Mouse (Mus musculus) adrenal gland, adult 8-10 months (tissue): Measurements from ENCODE around the gene Gm26602. TPM values are rescaled to one million over a fixed set of nuclear protein-coding genes. Genes with fewer than 3 reads are reported as not detected.

Experiments used
- DNase-seq: peaks from one replicate; pipeline ENCODE4 v3.0.0; 2022
- total RNA-seq, 4 experiments: library from RNA; stranded (reverse); gene quantifications; 2 replicates each; pipeline ENCODE4 v1.2.4; 2022

The Gm26602 gene
- total RNA-seq, 4 experiments from 2014 or later = not detected

- DNase-seq = no peak
Observed at GRCm38 (mm10) chr10:79917532-79918100, 7.0 kb downstream of the Gm26602 start.

GRCm38 (mm10) chr10:79918231-79919078 lies 7.8 kb downstream of the Gm26602 start:
- no peak for DNase-seq

GRCm38 (mm10) chr10:79919251-79919849 lies 8.7 kb downstream of the Gm26602 start:
- no peak for DNase-seq

GRCm38 (mm10) chr10:79920056-79920890 lies 9.6 kb downstream of the Gm26602 start:
- no peak for DNase-seq

GRCm38 (mm10) chr10:79920958-79921535 lies 10.4 kb downstream of the Gm26602 start, which contains the start of gene R3hdm4:
R3hdm4 (minus strand) TSS chr10:79921208.
- no peak for DNase-seq

GRCm38 (mm10) chr10:79921572-79921971 lies 10.9 kb downstream of the Gm26602 start:
- no peak for DNase-seq

- peak; percentile 85 for DNase-seq
Observed at GRCm38 (mm10) chr10:79924998-79925784, 14.5 kb downstream of the Gm26602 start.

- no peak for DNase-seq
Observed at GRCm38 (mm10) chr10:79925785-79926490, 15.3 kb downstream of the Gm26602 start.

- DNase-seq = peak; percentile 80
Observed at GRCm38 (mm10) chr10:79926491-79927323, 16.1 kb downstream of the Gm26602 start, which contains the start of gene Arid3a. Arid3a (plus strand) TSS chr10:79927043.

GRCm38 (mm10) chr10:79927324-79928029 lies 16.8 kb downstream of the Gm26602 start:
- DNase-seq = no peak

GRCm38 (mm10) chr10:79928030-79928694 lies 17.5 kb downstream of the Gm26602 start:
- no peak for DNase-seq

GRCm38 (mm10) chr10:79928907-79929701 lies 18.4 kb downstream of the Gm26602 start:
- DNase-seq = no peak

GRCm38 (mm10) chr10:79929967-79930825 lies 19.5 kb downstream of the Gm26602 start:
- no peak for DNase-seq

- DNase-seq = no peak
Observed at GRCm38 (mm10) chr10:79930826-79931186, 20.1 kb downstream of the Gm26602 start.

GRCm38 (mm10) chr10:79931797-79932196 lies 21.1 kb downstream of the Gm26602 start:
- DNase-seq = no peak

GRCm38 (mm10) chr10:79932736-79933135 lies 22.1 kb downstream of the Gm26602 start:
- no peak for DNase-seq
